Mouse (Mus musculus): Measurements from ENCODE around the gene 2900026A02Rik. TPM values are rescaled to one million over a fixed set of nuclear protein-coding genes. Genes with fewer than 3 reads are reported as not detected.

2900026A02Rik gene
- polyA plus RNA-seq, 1 experiment from 2014 or later, result 4.5 TPM

GRCm38 (mm10) chr5:113219876-113220275 lies 1.2 kb downstream of the 2900026A02Rik start:
- peak overlapping the region; percentile 79 for H3K4me3 ChIP-seq

DNA sequence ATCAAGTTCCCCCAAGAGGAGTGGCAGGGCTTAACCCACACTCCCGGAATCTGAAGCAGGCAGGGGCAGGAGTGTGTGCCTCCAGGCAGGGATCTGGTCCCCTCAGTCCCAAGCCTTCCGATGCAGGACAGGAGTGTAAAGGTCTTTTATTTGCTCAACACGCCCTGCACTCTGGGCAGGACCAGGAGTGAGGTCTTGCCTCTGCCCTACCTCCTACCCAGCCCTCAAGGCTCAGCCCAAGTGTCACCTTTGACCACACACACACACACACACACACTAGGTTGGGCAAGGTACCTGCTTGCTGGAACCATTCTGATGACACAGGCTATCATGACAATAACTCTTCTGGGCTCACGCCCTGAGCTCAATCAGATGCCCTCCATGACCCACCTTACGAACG lies 1.6 kb downstream of the 2900026A02Rik start:
- no peak overlapping the region for H3K27ac ChIP-seq
- 85% methylated on average over 6 of the region's 6 CpGs for WGBS
- no peaks in the 10 kb centered on the region for H3K9me3 ChIP-seq
- peaks cover 9% of the 10 kb centered on the region for H3K27me3 ChIP-seq (ENCODE audit: poor library complexity, severe bottlenecking)
- peaks cover 47% of the 10 kb centered on the region for H3K4me1 ChIP-seq
- no peaks in the 10 kb centered on the region for H3K36me3 ChIP-seq (replicated peaks)
- peak overlapping the region; percentile 79; the same call in 1 of the 2 replicates for H3K4me3 ChIP-seq
- DNase-seq (ENCODE audit: extremely low spot score, low spot score), result no peak

More at GRCm38 (mm10) chr5:113219876-113220275, 1.2 kb downstream of the 2900026A02Rik start:
- peaks cover 9% of the 10 kb centered on the region for H3K27me3 ChIP-seq (ENCODE audit: poor library complexity, severe bottlenecking)
- H3K4me1 ChIP-seq, result peaks cover 50% of the 10 kb centered on the region
- H3K27ac ChIP-seq, result peak overlapping the region; percentile 90; the same call in 1 of the 2 replicates
- H3K9me3 ChIP-seq, result no peaks in the 10 kb centered on the region
- WGBS, result 63% methylated on average over 7 of the region's 7 CpGs
- H3K36me3 ChIP-seq (replicated peaks), result no peaks in the 10 kb centered on the region
- no peak for DNase-seq (ENCODE audit: extremely low spot score, low spot score)

GRCm38 (mm10) chr5:113218617-113219235 lies 2.3 kb downstream of the 2900026A02Rik start:
- Histone ChIP-seq H3K4me1 (peaks cover 41% of the 10 kb centered on the region), H3K36me3 (replicated peaks) (no peaks in the 10 kb centered on the region), H3K9me3 (no peaks in the 10 kb centered on the region), H3K27ac (no peak overlapping the region), H3K4me3 (no peak overlapping the region), H3K27me3 (ENCODE audit: poor library complexity, severe bottlenecking) (peaks cover 9% of the 10 kb centered on the region)
- no peak for DNase-seq (ENCODE audit: extremely low spot score, low spot score)
- 84% methylated on average over 17 of the region's 17 CpGs for WGBS

GRCm38 (mm10) chr5:113217076-113217475 lies 4.0 kb downstream of the 2900026A02Rik start:
- no peak for DNase-seq (ENCODE audit: extremely low spot score, low spot score)
- peaks cover 9% of the 10 kb centered on the region for H3K27me3 ChIP-seq (ENCODE audit: poor library complexity, severe bottlenecking)
- H3K27ac ChIP-seq, result no peak overlapping the region
- no peak overlapping the region for H3K4me3 ChIP-seq
- no peaks in the 10 kb centered on the region for H3K9me3 ChIP-seq
- H3K4me1 ChIP-seq, result peaks cover 47% of the 10 kb centered on the region
- no peaks in the 10 kb centered on the region for H3K36me3 ChIP-seq (replicated peaks)
- WGBS, result 90% methylated on average over 12 of the region's 12 CpGs

DNA sequence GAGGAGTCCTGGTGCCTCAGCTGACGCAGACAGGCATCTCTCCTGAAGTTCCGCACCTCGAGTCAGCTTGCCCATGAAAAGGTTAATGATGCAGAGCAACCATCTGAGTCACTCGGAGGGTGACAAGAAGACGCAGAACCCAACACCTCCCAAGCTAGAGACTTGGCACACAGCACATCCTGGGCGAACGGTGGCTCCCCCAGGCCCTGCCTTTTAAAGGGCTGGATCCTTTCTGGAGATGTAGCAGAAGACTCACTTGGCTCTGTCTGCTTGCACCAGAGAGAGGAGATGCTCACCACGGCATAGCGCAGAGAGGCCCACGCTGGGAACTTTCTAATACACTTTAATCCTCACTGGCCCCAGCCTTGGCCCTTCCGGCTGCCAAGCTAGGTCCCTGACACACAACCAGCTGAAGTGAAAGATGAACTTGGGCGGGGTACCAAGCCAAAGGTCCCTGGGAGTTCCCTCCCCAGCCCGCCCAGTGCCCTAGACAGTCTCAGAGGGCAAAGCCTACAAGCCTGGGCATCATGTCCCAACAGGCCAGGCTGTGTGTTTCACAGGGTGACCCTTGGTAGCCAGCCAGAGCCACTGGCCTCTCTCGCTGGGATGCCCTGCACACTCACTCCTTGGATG lies 4.6 kb downstream of the 2900026A02Rik start:
- no peaks in the 10 kb centered on the region for H3K9me3 ChIP-seq
- DNase-seq (ENCODE audit: extremely low spot score, low spot score), result no peak
- WGBS, result 85% methylated on average over 14 of the region's 14 CpGs
- peaks cover 9% of the 10 kb centered on the region for H3K27me3 ChIP-seq (ENCODE audit: poor library complexity, severe bottlenecking)
- peaks cover 49% of the 10 kb centered on the region for H3K4me1 ChIP-seq
- H3K36me3 ChIP-seq (replicated peaks), result no peaks in the 10 kb centered on the region
- no peak overlapping the region for H3K4me3 ChIP-seq
- H3K27ac ChIP-seq, result 0 out of 2 replicates have a peak overlapping the region, but pooled peaks have one; percentile 15

DNA sequence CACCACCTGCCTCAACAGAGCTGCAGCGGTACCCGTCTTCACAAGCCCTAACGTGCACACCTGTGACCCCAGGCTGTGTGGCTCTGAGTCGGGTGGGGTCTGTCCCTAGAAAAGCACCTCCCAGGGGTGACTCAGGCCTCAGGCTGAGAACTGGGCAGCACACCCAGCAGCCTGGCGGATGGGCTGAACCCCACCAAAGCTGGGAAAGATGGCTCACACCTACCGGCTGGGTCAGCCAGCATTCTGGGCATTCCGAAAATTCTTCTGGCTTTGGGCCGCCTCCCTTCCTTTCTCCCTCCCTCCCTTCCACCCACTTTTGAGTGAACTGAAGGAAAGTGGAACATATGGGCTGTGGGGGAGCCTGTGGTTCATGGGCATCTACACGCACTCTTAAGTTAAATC lies 5.4 kb downstream of the 2900026A02Rik start:
- WGBS, result 85% methylated on average over 9 of the region's 9 CpGs
- DNase-seq (ENCODE audit: extremely low spot score, low spot score), result no peak
- Histone ChIP-seq H3K36me3 (replicated peaks) (no peaks in the 10 kb centered on the region), H3K4me1 (peaks cover 49% of the 10 kb centered on the region), H3K27me3 (ENCODE audit: poor library complexity, severe bottlenecking) (peaks cover 9% of the 10 kb centered on the region), H3K9me3 (no peaks in the 10 kb centered on the region), H3K4me3 (no peak overlapping the region), H3K27ac (no peak overlapping the region)

DNA sequence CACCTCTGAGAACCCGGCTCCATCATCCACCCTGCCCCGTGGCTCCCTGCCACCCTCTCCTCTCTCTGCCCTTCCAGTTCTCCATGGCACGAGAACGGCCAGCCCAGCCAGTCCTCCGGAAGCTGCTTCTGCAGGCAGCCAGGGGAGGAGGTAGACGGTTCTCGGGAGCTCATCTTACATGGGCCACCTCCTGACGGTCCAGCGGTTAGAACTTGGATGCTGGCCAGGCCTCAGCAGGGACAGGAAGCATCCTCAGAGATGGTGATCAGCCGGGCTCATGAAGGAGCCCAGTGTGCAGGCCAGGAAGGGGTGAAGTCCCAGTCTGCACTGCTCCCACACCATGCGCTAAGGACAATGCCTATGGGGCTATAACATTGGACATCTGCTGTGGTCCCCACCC lies 6.6 kb downstream of the 2900026A02Rik start:
- H3K36me3 ChIP-seq (replicated peaks), result no peaks in the 10 kb centered on the region
- no peak for DNase-seq (ENCODE audit: extremely low spot score, low spot score)
- H3K27me3 ChIP-seq (ENCODE audit: poor library complexity, severe bottlenecking), result no peaks in the 10 kb centered on the region; the same call in 1 of the 2 replicates
- H3K4me3 ChIP-seq, result no peak overlapping the region
- peak overlapping the region; percentile 20; the same call in 1 of the 2 replicates for H3K27ac ChIP-seq
- H3K4me1 ChIP-seq, result peaks cover 45% of the 10 kb centered on the region
- WGBS, result 83% methylated on average over 11 of the region's 11 CpGs
- H3K9me3 ChIP-seq, result no peaks in the 10 kb centered on the region

- peak overlapping the region; percentile 20; the same call in 1 of the 2 replicates for H3K27ac ChIP-seq
These were observed 7.0 kb downstream of the 2900026A02Rik start for GRCm38 (mm10) chr5:113214041-113214440.

DNA sequence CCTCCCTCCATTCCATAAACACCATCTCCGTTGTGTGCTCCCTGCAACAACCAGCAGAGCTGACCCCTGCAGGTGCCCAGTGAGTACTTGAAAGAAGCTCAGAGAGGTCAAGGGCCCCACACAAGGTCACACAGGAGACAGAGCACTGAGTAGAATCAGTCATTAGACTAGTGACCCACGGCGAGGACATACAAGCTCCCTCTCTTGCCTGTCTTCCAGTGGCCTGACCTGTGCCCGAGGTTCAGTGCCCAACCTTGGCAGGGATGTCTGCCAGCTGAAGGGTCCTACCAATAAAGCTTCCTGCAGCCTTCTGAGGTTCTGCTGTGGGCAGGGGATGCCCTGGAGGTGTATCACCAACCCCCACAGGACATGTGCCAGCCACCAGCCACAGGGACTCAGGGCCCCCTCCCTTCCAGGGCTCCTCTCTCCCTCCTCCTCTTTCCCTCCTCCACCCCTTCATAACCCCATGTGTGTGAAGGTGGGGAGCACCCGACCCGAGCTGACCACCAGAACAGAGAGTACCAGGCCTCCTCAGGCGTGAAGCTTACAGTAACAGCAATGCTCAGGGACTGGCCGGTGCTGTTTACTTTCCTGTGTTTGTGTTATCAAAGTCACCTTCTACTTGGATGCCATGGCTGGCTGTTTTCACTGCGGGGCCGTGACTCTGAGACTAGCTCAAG lies 8.7 kb downstream of the 2900026A02Rik start:
- DNase-seq (ENCODE audit: extremely low spot score, low spot score), result no peak
- Histone ChIP-seq H3K9me3 (no peaks in the 10 kb centered on the region), H3K4me3 (no peak overlapping the region), H3K4me1 (peaks cover 46% of the 10 kb centered on the region), H3K27ac (peak overlapping the region; percentile 56), H3K36me3 (replicated peaks) (no peaks in the 10 kb centered on the region), H3K27me3 (ENCODE audit: poor library complexity, severe bottlenecking) (no peaks in the 10 kb centered on the region)
- 84% methylated on average over 10 of the region's 10 CpGs for WGBS

More at GRCm38 (mm10) chr5:113214041-113214440, 7.0 kb downstream of the 2900026A02Rik start:
- DNase-seq (ENCODE audit: extremely low spot score, low spot score), result no peak
- Histone ChIP-seq H3K36me3 (replicated peaks) (no peaks in the 10 kb centered on the region), H3K27me3 (ENCODE audit: poor library complexity, severe bottlenecking) (no peaks in the 10 kb centered on the region; the same call in 1 of the 2 replicates), H3K4me3 (no peak overlapping the region), H3K9me3 (no peaks in the 10 kb centered on the region), H3K4me1 (peaks cover 45% of the 10 kb centered on the region)
- 94% methylated on average over 8 of the region's 8 CpGs for WGBS

DNA sequence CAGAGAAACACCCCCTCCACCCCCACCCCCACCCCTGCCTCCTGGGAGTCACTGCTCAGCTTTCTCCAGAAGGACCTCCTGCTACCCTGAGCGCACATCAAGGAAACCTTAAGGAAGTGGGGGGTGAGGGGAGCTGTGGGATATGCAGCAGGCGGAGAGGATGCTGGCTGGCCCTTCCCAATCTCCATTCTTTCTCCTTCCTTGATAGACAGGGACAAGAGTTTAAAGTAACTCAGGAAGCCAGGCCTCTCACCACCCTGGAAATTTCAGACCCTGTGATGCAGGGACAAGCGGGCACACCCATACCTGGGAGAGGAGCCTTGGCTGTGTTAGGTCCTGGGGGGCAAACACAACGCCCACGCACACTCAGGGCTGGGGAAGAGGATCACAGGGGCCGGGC lies 10.7 kb downstream of the 2900026A02Rik start:
- no peak overlapping the region for H3K4me3 ChIP-seq
- WGBS, result 83% methylated on average over 6 of the region's 6 CpGs
- DNase-seq (ENCODE audit: extremely low spot score, low spot score), result no peak
- H3K4me1 ChIP-seq, result peaks cover 48% of the 10 kb centered on the region
- no peaks in the 10 kb centered on the region for H3K36me3 ChIP-seq (replicated peaks)
- no peaks in the 10 kb centered on the region for H3K27me3 ChIP-seq (ENCODE audit: poor library complexity, severe bottlenecking)
- H3K9me3 ChIP-seq, result no peaks in the 10 kb centered on the region
- H3K27ac ChIP-seq, result peak overlapping the region; percentile 64

DNA sequence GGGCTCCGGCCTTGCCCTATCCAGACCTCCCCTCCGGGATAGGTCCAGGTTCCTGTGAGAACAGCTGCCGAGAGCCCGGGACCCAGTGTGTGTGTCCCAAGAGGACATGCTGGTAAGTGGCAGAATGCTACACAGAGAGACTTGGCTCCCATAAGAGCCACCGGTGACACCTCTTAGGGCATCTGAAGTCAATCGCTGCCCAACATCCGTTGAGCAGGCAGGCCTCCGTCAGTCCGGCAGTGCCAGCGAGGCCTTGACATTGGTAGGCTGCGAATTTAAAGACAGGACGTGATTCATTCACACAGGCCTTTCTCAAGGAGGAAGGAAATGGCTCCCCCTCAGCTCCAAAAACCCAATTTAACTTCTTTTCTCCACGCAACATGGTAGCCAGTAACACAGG lies 11.1 kb downstream of the 2900026A02Rik start:
- Histone ChIP-seq H3K9me3 (no peaks in the 10 kb centered on the region), H3K27ac (peak overlapping the region; percentile 72), H3K4me1 (peaks cover 48% of the 10 kb centered on the region), H3K27me3 (ENCODE audit: poor library complexity, severe bottlenecking) (no peaks in the 10 kb centered on the region), H3K4me3 (no peak overlapping the region), H3K36me3 (replicated peaks) (no peaks in the 10 kb centered on the region)
- WGBS, result 93% methylated on average over 13 of the region's 13 CpGs
- no peak for DNase-seq (ENCODE audit: extremely low spot score, low spot score)

DNA sequence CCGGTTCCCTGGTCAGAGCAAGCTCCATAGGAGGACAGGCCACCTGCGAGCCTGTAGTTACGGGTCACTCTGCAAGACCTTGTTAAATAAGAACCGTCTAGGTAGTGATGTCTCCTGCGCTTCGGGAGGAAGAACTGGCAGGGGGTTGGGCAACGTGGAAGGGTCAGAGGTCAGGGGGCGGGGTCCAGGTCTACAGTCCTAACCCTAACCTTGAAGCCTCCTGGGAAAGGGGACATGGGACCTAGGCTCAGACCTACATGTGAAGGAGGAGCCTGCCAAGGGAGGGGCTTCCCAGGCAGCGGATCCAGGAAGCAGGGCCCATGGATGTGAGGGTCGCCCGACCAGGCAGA lies 11.7 kb downstream of the 2900026A02Rik start:
- no peaks in the 10 kb centered on the region for H3K36me3 ChIP-seq (replicated peaks)
- no peak overlapping the region for H3K4me3 ChIP-seq
- DNase-seq (ENCODE audit: extremely low spot score, low spot score), result no peak
- no peaks in the 10 kb centered on the region for H3K27me3 ChIP-seq (ENCODE audit: poor library complexity, severe bottlenecking)
- WGBS, result 57% methylated on average over 11 of the region's 11 CpGs
- peak overlapping the region; percentile 72 for H3K27ac ChIP-seq
- H3K4me1 ChIP-seq, result peaks cover 48% of the 10 kb centered on the region
- H3K9me3 ChIP-seq, result no peaks in the 10 kb centered on the region

Data from forebrain, embryonic 10.5 days (tissue).